Mouse (Mus musculus) lung, adult 2 months (tissue): Measurements from ENCODE around the gene Trappc10. TPM values are rescaled to one million over a fixed set of nuclear protein-coding genes. Genes with fewer than 3 reads are reported as not detected.
A peak's percentile ranks its signal among the peaks of the same experiment; 100 is the strongest.

Experiments used
- DNase-seq: peaks from one replicate; pipeline ENCODE4 v3.0.0; 2022
- H3K4me1 ChIP-seq: fragments of 200-500 bp; 2 replicates; pipeline ENCODE4 v1.6.1; 2011; ENCODE audit warnings: low read length; ENCODE audit not compliant: control insufficient read depth, insufficient read depth
- H3K4me3 ChIP-seq: fragments of 200-500 bp; replicated peaks from 2 replicates; pipeline ENCODE3; 2011; ENCODE audit warnings: low read depth, mild to moderate bottlenecking, control low read depth, low read length; ENCODE audit errors: extremely low read depth
- CTCF ChIP-seq: fragments of 200-500 bp; IDR thresholded peaks from 2 replicates; pipeline ENCODE4 v1.5.1; 2011; ENCODE audit warnings: mild to moderate bottlenecking, low read length, control low read depth; ENCODE audit not compliant: insufficient read depth
- POLR2A ChIP-seq: fragments of 200-500 bp; IDR thresholded peaks from 2 replicates; pipeline ENCODE4 v1.6.1; 2011; ENCODE audit warnings: low read depth, mild to moderate bottlenecking, control low read depth, low read length, borderline replicate concordance; ENCODE audit errors: extremely low read depth
- WGBS: fragments of 180-500 bp; shearing (Covaris S2); methylation state at CpG from one replicate; pipeline ENCODE4 v1.1.7; 2018; 5-methylcytosine and 5-hydroxymethylcytosine counted together
- polyA plus RNA-seq: library from polyadenylated mRNA; depleted of rRNA; stranded (reverse); fragments of >200 nt; gene quantifications from 2 replicates; pipeline ENCODE4 v1.2.3, GENCODE M21; 2012

Gene Trappc10
- polyA plus RNA-seq, 1 experiment, result 50.0 TPM

GRCm38 (mm10) chr10:78174474-78174873 lies 70.0 kb downstream of the Trappc10 start:
- no peak for DNase-seq
- Histone ChIP-seq H3K4me1 (peaks cover 3% of the 10 kb centered on the region; the same call in 1 of the 2 replicates), H3K4me3 (no peak overlapping the region)
- TF ChIP-seq CTCF (no peak), POLR2A (no peak)
- WGBS, result 92% methylated on average over 5 of the region's 5 CpGs

- TF ChIP-seq CTCF (no peak), POLR2A (no peak)
- WGBS, result 89% methylated on average over 9 of the region's 9 CpGs
- peaks cover 3% of the 10 kb centered on the region; the same call in 1 of the 2 replicates for H3K4me1 ChIP-seq
- H3K4me3 ChIP-seq, result no peak overlapping the region
- no peak for DNase-seq
Measured at GRCm38 (mm10) chr10:78171581-78171980, 72.9 kb downstream of the Trappc10 start.

GRCm38 (mm10) chr10:78171057-78171456 lies 73.4 kb downstream of the Trappc10 start:
- peaks cover 3% of the 10 kb centered on the region; the same call in 1 of the 2 replicates for H3K4me1 ChIP-seq
- 88% methylated on average over 7 of the region's 7 CpGs for WGBS
- TF ChIP-seq POLR2A (no peak), CTCF (no peak)
- no peak for DNase-seq
- H3K4me3 ChIP-seq, result no peak overlapping the region

GRCm38 (mm10) chr10:78170445-78170844 lies 74.0 kb downstream of the Trappc10 start:
- WGBS, result 62% methylated on average over 2 of the region's 2 CpGs
- Histone ChIP-seq H3K4me1 (peaks cover 3% of the 10 kb centered on the region; the same call in 1 of the 2 replicates), H3K4me3 (no peak overlapping the region)
- TF ChIP-seq CTCF (no peak), POLR2A (no peak)
- no peak for DNase-seq

- H3K4me3 ChIP-seq, result peak within 1 kb of the TSS; percentile 74
- WGBS, result 1% methylated on average over 50 of the region's 50 CpGs
- peak; percentile 86; the same call in 1 of the 2 replicates for TF ChIP-seq POLR2A
- no peak for TF ChIP-seq CTCF
- DNase-seq, result peak; percentile 99
- H3K4me1 ChIP-seq, result peaks cover 3% of the 10 kb centered on the region; the same call in 1 of the 2 replicates
Measured at GRCm38 (mm10) chr10:78169281-78170042, 75.0 kb downstream of the Trappc10 start, which contains the start of gene D10Jhu81e. TSS of gene D10Jhu81e (minus strand) at chr10:78169782.

- WGBS, result 85% methylated on average over 11 of the region's 11 CpGs
- TF ChIP-seq CTCF (no peak), POLR2A (no peak)
- peak overlapping the region; percentile 74 for H3K4me3 ChIP-seq
- DNase-seq, result no peak
- H3K4me1 ChIP-seq, result peaks cover 3% of the 10 kb centered on the region; the same call in 1 of the 2 replicates
Measured at GRCm38 (mm10) chr10:78168792-78169191, 75.6 kb downstream of the Trappc10 start.

GRCm38 (mm10) chr10:78167775-78168174 lies 76.7 kb downstream of the Trappc10 start:
- Histone ChIP-seq H3K4me3 (no peak overlapping the region), H3K4me1 (peaks cover 3% of the 10 kb centered on the region; the same call in 1 of the 2 replicates)
- DNase-seq, result no peak
- TF ChIP-seq CTCF (no peak), POLR2A (no peak)

- WGBS, result 91% methylated on average over 7 of the region's 7 CpGs
- peaks cover 3% of the 10 kb centered on the region; the same call in 1 of the 2 replicates for H3K4me1 ChIP-seq
- TF ChIP-seq POLR2A (no peak), CTCF (no peak)
- no peak overlapping the region for H3K4me3 ChIP-seq
- DNase-seq, result no peak
Measured at GRCm38 (mm10) chr10:78167333-78167732, 77.1 kb downstream of the Trappc10 start.

GRCm38 (mm10) chr10:78165256-78166005 lies 79.0 kb downstream of the Trappc10 start:
- no peak for TF ChIP-seq POLR2A
- no peak for TF ChIP-seq CTCF
- no peak overlapping the region for H3K4me3 ChIP-seq
- H3K4me1 ChIP-seq, result peaks cover 3% of the 10 kb centered on the region; the same call in 1 of the 2 replicates
- DNase-seq, result no peak
- whole genome bisulfite sequencing, result 94% methylated on average over 21 of the region's 21 CpGs
